Mouse (Mus musculus): ENCODE results near the gene Slc22a15. TPM values are rescaled to one million over a fixed set of nuclear protein-coding genes. Genes with fewer than 3 reads are reported as not detected.

The Slc22a15 gene
- polyA plus RNA-seq, 1 experiment from 2014 or later, result 4.3 TPM

GRCm38 (mm10) chr3:101860151-101860550 lies 64.1 kb downstream of the Slc22a15 start:
- Histone ChIP-seq H3K9ac (replicated peaks) (no peak overlapping the region), H3K4me2 (no peak overlapping the region), H3K4me3 (replicated peaks) (no peak overlapping the region), H3K9me3 (no peaks in the 10 kb centered on the region), H3K4me1 (replicated peaks) (no peaks in the 10 kb centered on the region), H3K27me3 (no peaks in the 10 kb centered on the region), H3K36me3 (peaks cover 18% of the 10 kb centered on the region), H3K27ac (no peak overlapping the region)
- ATAC-seq (ENCODE audit: insufficient number of reproducible peaks, insufficient read depth, low FRiP score, low TSS enrichment, low read depth), result no peak
- 66% methylated on average over 7 of the region's 7 CpGs for WGBS

- no peak overlapping the region for H3K27ac ChIP-seq
- H3K4me2 ChIP-seq, result no peak overlapping the region
- no peak for ATAC-seq (ENCODE audit: insufficient number of reproducible peaks, insufficient read depth, low FRiP score, low TSS enrichment, low read depth)
- H3K4me3 ChIP-seq (replicated peaks), result no peak overlapping the region
- no peaks in the 10 kb centered on the region for H3K9me3 ChIP-seq
- 82% methylated on average over 7 of the region's 7 CpGs for WGBS
- no peaks in the 10 kb centered on the region for H3K27me3 ChIP-seq
- H3K4me1 ChIP-seq (replicated peaks), result no peaks in the 10 kb centered on the region
- H3K9ac ChIP-seq (replicated peaks), result no peak overlapping the region
- H3K36me3 ChIP-seq, result peaks cover 18% of the 10 kb centered on the region
Measured at GRCm38 (mm10) chr3:101859740-101860139, 64.5 kb downstream of the Slc22a15 start.

GRCm38 (mm10) chr3:101854075-101854474 lies 70.2 kb downstream of the Slc22a15 start:
- 83% methylated on average over 1 of the region's 1 CpGs for WGBS
- no peaks in the 10 kb centered on the region for H3K27me3 ChIP-seq
- no peaks in the 10 kb centered on the region for H3K9me3 ChIP-seq
- H3K4me2 ChIP-seq, result no peak overlapping the region
- no peaks in the 10 kb centered on the region for H3K36me3 ChIP-seq
- no peak overlapping the region for H3K9ac ChIP-seq (replicated peaks)
- H3K27ac ChIP-seq, result no peak overlapping the region
- H3K4me3 ChIP-seq (replicated peaks), result no peak overlapping the region
- no peak for ATAC-seq (ENCODE audit: insufficient number of reproducible peaks, insufficient read depth, low FRiP score, low TSS enrichment, low read depth)
- H3K4me1 ChIP-seq (replicated peaks), result no peaks in the 10 kb centered on the region

GRCm38 (mm10) chr3:101851363-101851762 lies 72.9 kb downstream of the Slc22a15 start:
- Histone ChIP-seq H3K9me3 (no peaks in the 10 kb centered on the region), H3K27ac (no peak overlapping the region), H3K4me3 (replicated peaks) (no peak overlapping the region), H3K4me1 (replicated peaks) (no peaks in the 10 kb centered on the region), H3K4me2 (no peak overlapping the region), H3K27me3 (no peaks in the 10 kb centered on the region), H3K36me3 (no peaks in the 10 kb centered on the region), H3K9ac (replicated peaks) (no peak overlapping the region)
- WGBS, result 66% methylated on average over 6 of the region's 6 CpGs
- no peak for ATAC-seq (ENCODE audit: insufficient number of reproducible peaks, insufficient read depth, low FRiP score, low TSS enrichment, low read depth)

- H3K9ac ChIP-seq (replicated peaks), result no peak within 1 kb of the TSS
- H3K36me3 ChIP-seq, result no peaks in the 10 kb centered on the region
- no peaks in the 10 kb centered on the region for H3K9me3 ChIP-seq
- H3K4me2 ChIP-seq, result no peak within 1 kb of the TSS
- H3K4me1 ChIP-seq (replicated peaks), result peaks cover 8% of the 10 kb centered on the region; the same call in 1 of the 2 replicates
- H3K27ac ChIP-seq, result no peak within 1 kb of the TSS
- no peak within 1 kb of the TSS for H3K4me3 ChIP-seq (replicated peaks)
- WGBS, result 73% methylated on average over 5 of the region's 5 CpGs
- H3K27me3 ChIP-seq, result no peaks in the 10 kb centered on the region
- no peak for ATAC-seq (ENCODE audit: insufficient number of reproducible peaks, insufficient read depth, low FRiP score, low TSS enrichment, low read depth)
Measured at GRCm38 (mm10) chr3:101848816-101849215, 75.4 kb downstream of the Slc22a15 start, which contains the start of gene Mab21l3. Gene Mab21l3, minus strand, starts transcription at chr3:101848959.

- Histone ChIP-seq H3K4me3 (replicated peaks) (no peak overlapping the region), H3K4me2 (no peak overlapping the region), H3K36me3 (no peaks in the 10 kb centered on the region), H3K27me3 (no peaks in the 10 kb centered on the region), H3K9ac (replicated peaks) (no peak overlapping the region), H3K9me3 (no peaks in the 10 kb centered on the region), H3K4me1 (replicated peaks) (peaks cover 8% of the 10 kb centered on the region; the same call in 1 of the 2 replicates), H3K27ac (0 out of 2 replicates have a peak overlapping the region, but pooled peaks have one; percentile 35)
- WGBS, result 37% methylated on average over 4 of the region's 4 CpGs
- ATAC-seq (ENCODE audit: insufficient number of reproducible peaks, insufficient read depth, low FRiP score, low TSS enrichment, low read depth), result no peak
Measured at GRCm38 (mm10) chr3:101846096-101846495, 78.2 kb downstream of the Slc22a15 start.

GRCm38 (mm10) chr3:101842372-101843094 lies 81.7 kb downstream of the Slc22a15 start:
- no peak; the same call in 1 of the 2 replicates for ATAC-seq (ENCODE audit: insufficient number of reproducible peaks, insufficient read depth, low FRiP score, low TSS enrichment, low read depth)
- Histone ChIP-seq H3K27me3 (no peaks in the 10 kb centered on the region), H3K4me3 (replicated peaks) (no peak overlapping the region), H3K27ac (no peak overlapping the region), H3K9ac (replicated peaks) (no peak overlapping the region), H3K4me1 (replicated peaks) (peaks cover 8% of the 10 kb centered on the region; the same call in 1 of the 2 replicates), H3K36me3 (no peaks in the 10 kb centered on the region), H3K4me2 (no peak overlapping the region), H3K9me3 (no peaks in the 10 kb centered on the region)
- WGBS, result 79% methylated on average over 7 of the region's 7 CpGs

- no peak for ATAC-seq (ENCODE audit: insufficient number of reproducible peaks, insufficient read depth, low FRiP score, low TSS enrichment, low read depth)
- H3K27ac ChIP-seq, result no peak overlapping the region
- H3K27me3 ChIP-seq, result no peaks in the 10 kb centered on the region
- peaks cover 18% of the 10 kb centered on the region for H3K4me1 ChIP-seq (replicated peaks)
- no peak overlapping the region for H3K4me2 ChIP-seq
- no peak overlapping the region for H3K9ac ChIP-seq (replicated peaks)
- WGBS, result 89% methylated on average over 9 of the region's 9 CpGs
- no peak overlapping the region for H3K4me3 ChIP-seq (replicated peaks)
- no peaks in the 10 kb centered on the region for H3K9me3 ChIP-seq
- no peaks in the 10 kb centered on the region for H3K36me3 ChIP-seq
Measured at GRCm38 (mm10) chr3:101839327-101839726, 84.9 kb downstream of the Slc22a15 start.

GRCm38 (mm10) chr3:101836971-101837370 lies 87.3 kb downstream of the Slc22a15 start:
- no peak overlapping the region for H3K4me3 ChIP-seq (replicated peaks)
- H3K9ac ChIP-seq (replicated peaks), result no peak overlapping the region
- no peaks in the 10 kb centered on the region for H3K9me3 ChIP-seq
- 0 out of 2 replicates have a peak overlapping the region, but pooled peaks have one; percentile 47 for H3K27ac ChIP-seq
- WGBS, result 85% methylated on average over 3 of the region's 3 CpGs
- no peak overlapping the region for H3K4me2 ChIP-seq
- H3K27me3 ChIP-seq, result no peaks in the 10 kb centered on the region
- H3K4me1 ChIP-seq (replicated peaks), result peaks cover 23% of the 10 kb centered on the region
- H3K36me3 ChIP-seq, result no peaks in the 10 kb centered on the region
- ATAC-seq (ENCODE audit: insufficient number of reproducible peaks, insufficient read depth, low FRiP score, low TSS enrichment, low read depth), result no peak

GRCm38 (mm10) chr3:101836532-101836931 lies 87.7 kb downstream of the Slc22a15 start:
- 0 out of 2 replicates have a peak overlapping the region, but pooled peaks have one; percentile 25 for H3K4me3 ChIP-seq (replicated peaks)
- WGBS, result 68% methylated on average over 5 of the region's 5 CpGs
- H3K27ac ChIP-seq, result peak overlapping the region; percentile 47; the same call in 1 of the 2 replicates
- no peak; the same call in 1 of the 2 replicates for ATAC-seq (ENCODE audit: insufficient number of reproducible peaks, insufficient read depth, low FRiP score, low TSS enrichment, low read depth)
- no peaks in the 10 kb centered on the region for H3K36me3 ChIP-seq
- H3K9ac ChIP-seq (replicated peaks), result no peak overlapping the region
- no peaks in the 10 kb centered on the region for H3K9me3 ChIP-seq
- H3K4me2 ChIP-seq, result peak overlapping the region; percentile 52
- H3K27me3 ChIP-seq, result no peaks in the 10 kb centered on the region
- H3K4me1 ChIP-seq (replicated peaks), result peaks cover 27% of the 10 kb centered on the region

- under 1% methylated on average over 8 of the region's 8 CpGs for WGBS
- Histone ChIP-seq H3K9me3 (no peaks in the 10 kb centered on the region), H3K36me3 (no peaks in the 10 kb centered on the region), H3K9ac (replicated peaks) (no peak overlapping the region), H3K27me3 (no peaks in the 10 kb centered on the region), H3K27ac (peak overlapping the region; percentile 47), H3K4me3 (replicated peaks) (peak overlapping the region; percentile 25), H3K4me2 (peak overlapping the region; percentile 52), H3K4me1 (replicated peaks) (peaks cover 32% of the 10 kb centered on the region)
- peak; percentile 83; the same call in 1 of the 2 replicates for ATAC-seq (ENCODE audit: insufficient number of reproducible peaks, insufficient read depth, low FRiP score, low TSS enrichment, low read depth)
Measured at GRCm38 (mm10) chr3:101836045-101836444, 88.2 kb downstream of the Slc22a15 start.
